Mouse (Mus musculus) WW6 (cell line): ENCODE results near the gene Rilp.
"Not testable (repeated sequence)": the region's sequence is repeated elsewhere in the genome, so short reads cannot be mapped to it uniquely, and the experiment has no call there.

Experiments
- DNase-seq: peaks from one replicate; pipeline ENCODE4 v3.0.0-alpha.2; 2013; ENCODE audit warnings: low read depth, low spot score

Gene Rilp

GRCm38 (mm10) chr11:75533314-75534015 is 23.6 kb downstream of the Rilp start:
- no peak for DNase-seq

- DNase-seq = no peak
Observed at GRCm38 (mm10) chr11:75534286-75535033, 24.6 kb downstream of the Rilp start.

- DNase-seq = no peak
Observed at GRCm38 (mm10) chr11:75535106-75535795, 25.4 kb downstream of the Rilp start.

GRCm38 (mm10) chr11:75536255-75537024 is 26.5 kb downstream of the Rilp start:
- no peak for DNase-seq

GRCm38 (mm10) chr11:75537025-75537414 is 27.1 kb downstream of the Rilp start:
- DNase-seq = no peak

GRCm38 (mm10) chr11:75537491-75538183 is 27.7 kb downstream of the Rilp start:
- no peak for DNase-seq

GRCm38 (mm10) chr11:75538184-75538969 is 28.5 kb downstream of the Rilp start:
- DNase-seq = no peak

- no peak for DNase-seq
Observed at GRCm38 (mm10) chr11:75538970-75539299, 29.0 kb downstream of the Rilp start.

GRCm38 (mm10) chr11:75540209-75540608 is 30.3 kb downstream of the Rilp start:
- no peak for DNase-seq

GRCm38 (mm10) chr11:75540710-75541581 is 31.1 kb downstream of the Rilp start:
- no peak for DNase-seq

- DNase-seq = no peak
Observed at GRCm38 (mm10) chr11:75544713-75545112, 34.8 kb downstream of the Rilp start.

GRCm38 (mm10) chr11:75546057-75546456 is 36.2 kb downstream of the Rilp start:
- DNase-seq = no peak

GRCm38 (mm10) chr11:75549658-75550111 is 39.8 kb downstream of the Rilp start:
- DNase-seq = no peak

GRCm38 (mm10) chr11:75550200-75550946 is 40.5 kb downstream of the Rilp start:
- no peak for DNase-seq

- DNase-seq = no peak
Observed at GRCm38 (mm10) chr11:75551321-75551720, 41.4 kb downstream of the Rilp start.

- DNase-seq = no peak
Observed at GRCm38 (mm10) chr11:75551961-75552441, 42.1 kb downstream of the Rilp start.

GRCm38 (mm10) chr11:75552906-75553482 is 43.1 kb downstream of the Rilp start:
- no peak for DNase-seq

- DNase-seq = not testable (repeated sequence)
Observed at GRCm38 (mm10) chr11:75556006-75556405, 46.1 kb downstream of the Rilp start.
